Mouse (Mus musculus) ZHBTc4 (cell line): ENCODE measurements around the gene Bad.
A peak's percentile ranks its signal among the peaks of the same experiment; 100 is the strongest.
"Not testable (repeated sequence)": the region's sequence is repeated elsewhere in the genome, so short reads cannot be mapped to it uniquely, and the experiment has no call there.

Experiments used
- DNase-seq: peaks from one replicate; pipeline ENCODE4 v3.0.0-alpha.2; 2011; ENCODE audit warnings: low read depth, low spot score

Bad gene

GRCm38 (mm10) chr19:6941372-6942248 lies at the start of gene Bad:
Gene Bad, plus strand, starts transcription at chr19:6941861.
- peak; percentile 96 for DNase-seq

GRCm38 (mm10) chr19:6892512-6892911 lies 49.1 kb upstream of the Bad start:
- no peak for DNase-seq

GRCm38 (mm10) chr19:6893731-6894451 lies 47.8 kb upstream of the Bad start:
- DNase-seq: no peak

- DNase-seq: not testable (repeated sequence)
Measured at GRCm38 (mm10) chr19:6895608-6896305, 45.9 kb upstream of the Bad start.

DNA sequence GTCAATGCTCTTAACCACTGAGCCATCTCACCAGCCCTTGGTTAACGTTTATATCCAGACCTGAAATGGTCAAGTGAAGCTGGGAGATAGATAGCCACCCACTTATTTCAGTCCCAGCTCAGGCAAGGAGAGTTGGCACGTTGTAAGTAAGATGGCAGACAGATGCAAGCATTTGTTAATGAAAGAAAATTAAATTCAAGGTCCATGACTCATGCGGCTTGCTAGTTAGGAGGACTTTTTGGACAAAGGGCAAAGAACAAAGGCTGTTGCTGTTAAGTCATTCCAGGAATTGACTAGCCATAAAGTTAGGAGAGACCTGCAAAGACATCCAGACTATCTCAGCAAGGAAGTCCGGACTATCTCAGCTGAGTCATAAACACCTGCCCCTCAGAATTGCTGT lies 42.0 kb upstream of the Bad start:
- DNase-seq: no peak

GRCm38 (mm10) chr19:6903031-6903430 lies 38.6 kb upstream of the Bad start:
- DNase-seq: no peak

DNA sequence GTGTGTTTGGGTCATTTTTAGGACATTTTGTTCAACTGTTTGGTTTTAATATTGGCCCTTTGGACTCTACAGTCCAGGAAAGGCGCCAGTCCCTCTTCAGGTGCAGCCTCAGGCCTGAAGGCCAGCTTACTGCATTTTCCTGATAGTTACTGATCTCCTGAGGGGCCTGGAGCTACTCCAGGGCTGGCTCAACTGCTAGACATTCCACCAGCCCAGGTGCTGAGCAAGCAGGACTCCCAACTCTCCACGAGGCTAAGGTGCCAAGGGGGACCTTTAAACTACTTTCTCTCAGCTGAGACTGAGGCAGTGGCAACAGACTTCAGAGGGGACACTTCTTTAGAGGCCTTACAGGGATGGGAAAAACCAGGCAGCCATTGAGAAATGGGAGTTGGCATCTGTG lies 36.8 kb upstream of the Bad start:
- no peak for DNase-seq

- no peak for DNase-seq
Measured at GRCm38 (mm10) chr19:6905498-6906159, 36.0 kb upstream of the Bad start.

DNA sequence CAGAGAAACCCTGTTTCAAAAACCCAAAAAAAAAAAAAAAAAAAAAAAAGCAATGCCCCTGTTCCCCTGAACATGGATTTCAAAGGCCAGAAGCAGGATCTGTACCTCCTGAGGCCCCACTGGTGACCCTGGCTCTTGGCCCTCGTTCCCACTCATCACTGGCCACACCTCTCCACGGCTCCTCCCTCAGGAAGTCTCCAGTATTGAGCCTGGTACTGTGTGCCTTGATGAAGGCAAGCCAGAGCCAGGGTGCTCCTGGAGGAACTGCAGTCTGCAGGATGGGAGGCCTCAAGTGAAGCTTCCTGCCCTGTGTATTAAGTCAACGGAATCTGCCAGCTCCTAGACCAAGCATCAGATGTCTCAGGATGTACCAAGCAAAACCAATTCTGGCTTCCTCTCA lies 35.5 kb upstream of the Bad start:
- no peak for DNase-seq

- DNase-seq: no peak
Measured at GRCm38 (mm10) chr19:6907094-6907493, 34.6 kb upstream of the Bad start.

DNA sequence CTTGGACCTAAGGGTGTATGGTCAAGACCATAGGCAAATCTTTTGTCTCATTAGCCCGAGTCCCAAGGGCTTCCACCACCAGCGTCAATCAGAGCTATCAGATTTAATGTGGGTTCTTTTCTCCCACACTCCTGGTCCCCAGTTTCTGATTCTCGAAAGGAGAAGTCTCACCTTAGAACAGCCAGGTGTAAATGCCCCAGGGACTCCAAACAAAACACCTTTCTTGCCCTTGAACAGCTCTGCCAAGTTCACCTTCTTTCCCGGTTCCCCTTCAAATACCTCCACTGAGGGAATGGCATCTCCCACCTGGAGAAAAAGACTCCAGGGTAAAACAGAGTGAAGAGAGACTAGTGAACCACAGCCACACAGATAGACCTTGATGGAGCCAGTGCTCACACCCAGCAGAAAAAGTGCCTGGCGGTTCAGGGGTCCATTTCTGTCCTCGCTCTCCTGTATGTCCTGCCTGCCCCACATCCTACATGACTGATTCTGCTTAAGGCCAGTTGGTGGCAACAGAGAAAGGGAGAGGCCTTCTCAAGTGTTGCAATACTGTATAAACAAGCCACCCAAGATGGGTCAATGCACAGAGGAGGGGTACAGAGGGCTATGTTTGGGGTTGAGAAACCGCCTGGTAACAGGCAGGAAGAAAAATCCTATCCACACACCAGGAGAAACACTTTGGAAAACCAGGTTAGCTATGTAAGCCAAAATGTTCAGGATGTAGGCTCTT lies 33.7 kb upstream of the Bad start:
- no peak for DNase-seq

- DNase-seq: no peak
Measured at GRCm38 (mm10) chr19:6909021-6909420, 32.6 kb upstream of the Bad start.

DNA sequence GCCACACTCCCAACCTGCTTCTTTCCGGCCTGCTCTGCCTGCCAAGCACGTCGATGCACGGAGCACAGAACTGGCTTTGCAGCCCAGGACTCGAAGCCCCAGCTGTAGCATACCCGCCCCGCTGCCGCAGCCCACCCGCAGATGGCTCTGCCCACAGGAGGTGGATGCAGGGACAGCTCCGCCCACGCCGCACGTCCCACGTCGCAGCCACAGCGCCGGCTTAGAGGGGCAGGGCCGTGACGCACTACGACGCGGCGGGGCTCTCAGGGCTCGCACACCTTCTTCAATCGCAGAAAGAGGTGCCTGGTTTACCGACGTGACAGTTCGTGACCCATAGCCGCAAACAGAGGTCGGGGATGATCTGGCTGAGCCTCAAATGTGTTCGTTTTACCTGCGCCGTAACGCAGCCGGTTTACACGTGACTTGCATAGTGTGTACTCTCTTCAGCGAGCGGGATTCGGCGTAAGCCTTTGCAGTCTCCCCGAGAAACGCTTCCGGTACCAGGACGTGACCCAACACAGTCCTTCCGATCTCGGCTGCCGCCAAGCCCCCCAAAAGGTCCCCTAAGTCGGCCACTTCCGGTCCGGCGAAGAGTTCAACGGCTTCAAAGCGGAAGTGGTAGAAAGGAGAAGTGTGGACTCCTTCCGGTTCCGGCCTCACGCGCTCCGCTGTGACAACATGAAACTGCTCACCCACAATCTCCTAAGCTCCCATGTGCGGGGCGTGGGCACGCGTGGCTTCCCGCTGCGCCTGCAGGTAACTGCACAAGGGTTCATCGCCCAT lies 32.0 kb upstream of the Bad start, which contains the start of the genes Trmt112 and Prdx5:
Gene Trmt112 (plus strand): TSS at position 192 of the 783 bp plus-strand sequence.
Gene Prdx5 (minus strand): TSS at position 600 of the 783 bp plus-strand sequence.
- DNase-seq: peak; percentile 95

DNA sequence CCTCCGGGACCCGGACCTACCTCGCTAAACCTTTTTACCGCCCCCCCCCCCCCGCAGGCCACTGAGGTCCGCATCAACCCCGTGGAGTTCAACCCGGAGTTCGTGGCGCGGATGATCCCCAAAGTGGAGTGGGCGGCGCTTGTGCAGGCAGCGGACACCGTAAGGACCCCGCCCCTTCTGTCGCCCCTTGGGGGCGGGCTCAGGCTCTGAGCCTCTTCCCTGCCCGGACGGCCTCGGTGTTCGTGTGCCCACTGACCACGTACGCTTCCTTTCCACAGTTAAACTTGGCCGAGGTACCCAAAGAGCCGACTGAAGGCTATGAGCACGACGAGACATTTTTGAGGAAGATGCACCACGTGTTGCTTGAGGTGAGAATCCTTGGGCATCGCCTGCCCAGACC lies 31.4 kb upstream of the Bad start:
- peak; percentile 73 for DNase-seq

DNA sequence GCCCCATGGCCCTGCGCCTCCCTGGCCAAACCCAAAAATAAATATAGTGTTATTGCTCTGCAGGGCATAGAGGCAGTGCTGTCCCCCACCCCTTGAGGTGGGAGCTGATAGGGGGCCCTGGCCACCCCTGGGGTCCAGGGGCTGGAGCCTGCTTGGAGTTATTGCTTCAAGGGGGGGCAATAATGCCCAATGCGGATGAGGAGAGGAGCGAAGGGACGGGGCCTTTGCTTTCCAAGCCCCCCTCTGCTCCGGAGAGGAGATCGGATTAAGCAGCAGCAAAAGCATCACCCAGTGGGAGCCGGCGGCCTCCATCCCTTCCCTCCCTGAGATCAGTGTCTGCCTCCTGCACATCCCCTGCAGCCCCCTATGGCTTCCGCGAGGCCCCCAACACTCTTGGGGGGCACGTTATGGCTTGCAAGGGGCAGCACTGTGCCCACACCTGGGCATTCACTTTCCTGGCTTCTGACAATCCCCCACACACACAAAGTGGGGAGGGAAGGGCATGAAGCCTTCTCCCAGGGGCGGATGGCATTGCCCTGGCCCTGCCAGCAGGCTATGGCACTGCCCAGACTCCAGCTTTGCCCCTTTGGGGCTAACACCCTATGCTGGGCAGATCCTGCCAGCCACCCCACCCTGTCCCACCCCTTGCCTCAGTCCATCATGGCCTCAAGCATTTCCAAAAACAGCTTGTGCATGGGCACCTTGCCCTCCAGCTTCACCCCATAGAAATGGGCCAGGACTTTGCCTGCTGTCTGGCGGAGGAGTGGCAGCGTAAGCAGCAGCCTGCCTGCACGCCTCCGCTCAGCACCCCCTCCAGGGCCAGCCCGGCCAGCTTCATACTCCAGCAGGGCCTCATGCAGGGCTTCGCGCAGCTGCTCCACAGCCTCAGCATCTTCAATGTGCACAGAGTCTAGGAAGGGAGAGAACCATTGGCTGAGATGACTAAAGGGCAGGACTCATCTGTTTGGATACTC lies 30.3 kb upstream of the Bad start:
- DNase-seq: no peak

DNA sequence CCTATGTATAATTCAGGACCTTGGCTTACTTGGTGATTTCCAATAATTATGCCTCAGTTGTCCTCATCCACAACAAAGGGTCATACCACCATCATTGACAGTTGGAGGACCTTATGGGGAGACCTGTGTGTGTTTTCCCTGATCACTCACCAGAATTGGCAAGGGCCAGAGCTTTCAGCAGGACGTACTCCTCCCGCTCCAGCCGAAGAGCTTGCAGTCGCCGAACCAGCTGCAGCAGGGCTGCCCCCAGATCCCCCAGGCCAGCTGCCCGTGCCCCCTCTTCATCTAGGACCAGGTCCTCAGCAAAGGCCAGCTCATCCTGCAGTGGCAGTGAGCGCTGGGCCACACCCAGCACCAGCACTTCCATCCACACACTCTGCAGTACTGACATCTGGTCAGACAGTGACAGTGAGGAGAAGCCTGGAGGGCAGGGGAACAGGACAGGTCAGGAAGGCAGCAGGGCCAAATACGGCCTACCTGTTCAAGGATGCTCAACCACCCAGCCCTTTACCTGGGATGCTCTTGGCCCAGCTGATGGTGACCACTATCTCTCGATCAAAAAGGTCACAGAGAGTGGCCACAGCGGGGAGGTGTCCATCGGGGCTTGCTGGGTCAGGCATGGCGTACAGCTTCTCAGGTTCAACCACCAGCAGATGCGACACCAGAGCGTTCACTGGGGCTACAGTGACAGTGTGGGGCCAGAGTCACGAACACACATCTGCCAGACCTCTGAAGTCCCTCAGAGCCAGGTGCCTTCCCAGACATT lies 29.3 kb upstream of the Bad start:
- no peak for DNase-seq

DNA sequence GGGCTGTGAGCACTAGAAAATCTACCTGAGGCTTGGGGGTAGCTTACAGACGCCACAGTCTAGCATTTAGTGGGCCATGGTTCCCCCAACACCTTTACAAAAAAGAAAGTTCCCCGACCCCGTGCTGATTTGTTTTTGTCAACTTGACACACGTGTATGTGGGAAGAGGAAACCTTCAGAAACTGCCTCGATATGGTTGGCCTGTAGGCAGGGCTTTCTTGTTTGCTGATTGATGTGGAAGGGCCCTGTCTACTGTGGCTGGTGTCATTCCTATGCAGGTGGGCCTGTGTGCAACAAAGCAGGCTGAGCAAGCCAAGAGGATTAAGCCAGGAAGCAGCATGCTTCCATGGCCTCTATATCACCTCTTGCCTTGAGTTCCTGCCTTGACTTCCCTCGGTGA lies 28.6 kb upstream of the Bad start:
- DNase-seq: no peak

GRCm38 (mm10) chr19:6913991-6914390 lies 27.7 kb upstream of the Bad start:
- no peak for DNase-seq
